Mouse (Mus musculus) megakaryocyte-erythroid progenitor cell, adult 5-6 weeks (primary cell): ENCODE results near the gene Lamb1. TPM values are rescaled to one million over a fixed set of nuclear protein-coding genes. Genes with fewer than 3 reads are reported as not detected.

ENCODE experiments used
- ATAC-seq: replicated peaks from 2 replicates; pipeline ENCODE4 v1.8.0; 2016; ENCODE audit warnings: mild to moderate bottlenecking, inconsistent platforms; ENCODE audit not compliant: severe bottlenecking, poor library complexity, low FRiP score, low TSS enrichment
- total RNA-seq, 2 experiments: library from RNA; stranded (forward) in 1 of 2; stranded (reverse) in 1 of 2; fragments of 200-1000, 215-1000 nt in 1 of 2; fragments of >200 nt in 1 of 2; fragmentation: Nextera tagmentation in 1 of 2; gene quantifications; 2 replicates each; pipeline ENCODE4 v1.2.3; 2014 to 2017

The Lamb1 gene
- total RNA-seq, 2 experiments from 2014 or later, result not detected

GRCm38 (mm10) chr12:31307011-31307410 lies 42.0 kb downstream of the Lamb1 start:
- no peak for ATAC-seq

GRCm38 (mm10) chr12:31307756-31308155 lies 42.7 kb downstream of the Lamb1 start:
- no peak for ATAC-seq

- no peak for ATAC-seq
These were observed 45.7 kb downstream of the Lamb1 start for GRCm38 (mm10) chr12:31310687-31311086.

- no peak for ATAC-seq
These were observed 46.7 kb downstream of the Lamb1 start for GRCm38 (mm10) chr12:31311671-31312265.

- no peak for ATAC-seq
These were observed 47.2 kb downstream of the Lamb1 start for GRCm38 (mm10) chr12:31312281-31312680.

GRCm38 (mm10) chr12:31313136-31313535 lies 48.1 kb downstream of the Lamb1 start:
- no peak for ATAC-seq

GRCm38 (mm10) chr12:31314310-31314709 lies 49.3 kb downstream of the Lamb1 start:
- ATAC-seq, result no peak

GRCm38 (mm10) chr12:31315961-31316360 lies 50.9 kb downstream of the Lamb1 start:
- ATAC-seq, result no peak

- ATAC-seq, result no peak
These were observed 52.8 kb downstream of the Lamb1 start for GRCm38 (mm10) chr12:31317670-31318408.

- no peak for ATAC-seq
These were observed 53.5 kb downstream of the Lamb1 start for GRCm38 (mm10) chr12:31318409-31318963.

GRCm38 (mm10) chr12:31320817-31321216 lies 55.8 kb downstream of the Lamb1 start:
- no peak for ATAC-seq

- ATAC-seq, result no peak
These were observed 56.5 kb downstream of the Lamb1 start for GRCm38 (mm10) chr12:31321532-31321931.

- no peak for ATAC-seq
These were observed 58.2 kb downstream of the Lamb1 start for GRCm38 (mm10) chr12:31323136-31323695.

GRCm38 (mm10) chr12:31327139-31327538 lies 62.1 kb downstream of the Lamb1 start:
- no peak for ATAC-seq

- no peak for ATAC-seq
These were observed 68.2 kb downstream of the Lamb1 start for GRCm38 (mm10) chr12:31333261-31333660.

GRCm38 (mm10) chr12:31350191-31350943 lies 85.3 kb downstream of the Lamb1 start:
- peak; percentile 11; the same call in 1 of the 2 replicates for ATAC-seq

GRCm38 (mm10) chr12:31350944-31351928 lies 86.2 kb downstream of the Lamb1 start, which contains the start of gene Dld:
Dld (minus strand) TSS chr12:31351453.
- ATAC-seq, result peak; percentile 99

GRCm38 (mm10) chr12:31366428-31366827 lies 101.4 kb downstream of the Lamb1 start:
- ATAC-seq, result no peak

- ATAC-seq, result no peak
These were observed 102.7 kb downstream of the Lamb1 start for GRCm38 (mm10) chr12:31367721-31368120.
